Comparison of ENCODE assay signal across 11 mouse cellular contexts in the genomic region with DNA sequence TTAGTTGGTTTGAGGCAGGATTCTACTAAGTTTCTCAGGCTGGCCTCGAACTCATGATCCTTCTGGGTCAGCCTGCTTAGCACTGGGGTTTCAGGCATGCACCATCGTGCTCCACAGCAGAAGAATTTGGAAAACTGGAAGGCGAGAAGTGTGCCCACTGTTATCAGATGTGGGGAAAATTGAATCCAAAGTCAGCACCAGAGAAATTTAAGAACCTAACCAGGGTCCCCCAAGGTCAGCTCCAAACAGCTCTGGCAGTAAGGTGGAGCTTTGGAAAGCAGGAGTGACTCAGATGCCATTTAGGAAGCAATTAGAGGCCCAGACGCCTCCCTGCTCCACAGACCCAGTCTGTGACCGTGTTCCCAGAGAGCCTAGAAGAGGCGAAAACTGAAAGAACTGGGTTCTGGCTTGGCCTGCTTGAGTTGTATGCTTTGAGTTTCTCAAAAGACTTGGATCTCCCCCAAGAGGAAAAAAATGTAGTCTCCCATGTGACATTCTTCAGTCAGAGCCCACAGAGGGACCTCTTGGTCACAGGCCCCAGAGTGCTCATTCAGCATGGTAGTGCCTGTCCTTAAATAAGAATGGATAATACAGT. TPM values are rescaled to one million over a fixed set of nuclear protein-coding genes. Genes with fewer than 3 reads are reported as not detected.
DNase-seq lines count a peak whose midpoint lies in the region; ATAC-seq and TF ChIP-seq lines count a peak whose summit lies in the region.
"Had no signal": no experiment of that assay in that cellular context is flagged by ENCODE, and none has a peak within 500 bp of the region (broad histone marks: within the 10 kb centered on the region; RNA-seq: fewer than 3 reads in every experiment).

No protein-coding gene starts in this region.

- TF ChIP-seq CTCF in heart, adult 2 months (IDR thresholded peaks at IDR 0.05) = no peak
- TF ChIP-seq CTCF in bone marrow macrophage, adult 2 months (IDR thresholded peaks at IDR 0.05; ENCODE audit: low read depth, low read length) = 0 out of 2 replicates have a peak, but pooled peaks have one; percentile 15

- H3K27me3 ChIP-seq in heart, adult 2 months (ENCODE audit: control insufficient read depth, insufficient read depth, low read length) = no peaks in the 10 kb centered on the region
- H3K27me3 ChIP-seq in kidney, embryonic 16.5 days (ENCODE audit: insufficient read depth, low read length) = no peaks in the 10 kb centered on the region

- H3K79me2 ChIP-seq in heart, adult 2 months (replicated peaks; ENCODE audit: control insufficient read depth, insufficient read depth, low read length) = no peaks in the 10 kb centered on the region

- no peaks in the 10 kb centered on the region for H3K4me1 ChIP-seq in heart, adult 2 months (ENCODE audit: control insufficient read depth, insufficient read depth, low read length)
- H3K4me1 ChIP-seq in bone marrow macrophage, adult 2 months (ENCODE audit: control insufficient read depth, insufficient read depth, low read length) = peaks cover 46% of the 10 kb centered on the region
- peaks cover 28% of the 10 kb centered on the region for H3K4me1 ChIP-seq in kidney, embryonic 16.5 days (ENCODE audit: insufficient read depth, low read length)

- intact Hi-C loops in heart, adult 2 months (cut with DNase I) = no loop called here
- intact Hi-C loops in heart, postnatal 25 days (cut with DNase I) = no loop called here

- WGBS in heart, adult 2 months = 81% methylated on average over 6 of the region's 6 CpGs
- 62% methylated on average over 6 of the region's 6 CpGs for WGBS in kidney, embryonic 16.5 days

- H3K9ac ChIP-seq in heart, adult 2 months (ENCODE audit: low read depth, low read length) = no peak overlapping the region
- H3K9ac ChIP-seq in kidney, embryonic 16.5 days (replicated peaks; ENCODE audit: low read length) = no peak overlapping the region

- no peak overlapping the region for H3K4me2 ChIP-seq in kidney, embryonic 16.5 days (replicated peaks; ENCODE audit: low read depth, low read length)

- TF ChIP-seq EP300 in heart, adult 2 months (IDR thresholded peaks at IDR 0.05; ENCODE audit: insufficient read depth, low read depth, low read length) = no peak

- no peak for DNase-seq in heart, adult 2 months
- no peak for DNase-seq in heart, postnatal 25 days (ENCODE audit: low spot score)
- peak; percentile 19 to 45 for DNase-seq in lung, postnatal 4 days
- no peak for DNase-seq in urinary bladder, adult 18-20 months (ENCODE audit: low spot score in 2 of 2)
- no peak for DNase-seq in spleen, postnatal 4 days (ENCODE audit: low spot score in 2 of 2)
- no peak for DNase-seq in spleen, postnatal 14 days (ENCODE audit: low spot score in 2 of 2)
- DNase-seq: gastrocnemius, postnatal 10 days; left cerebral cortex, postnatal 4 days had no signal

- no peaks in the 10 kb centered on the region for H3K9me3 ChIP-seq in kidney, embryonic 16.5 days (ENCODE audit: low read length)

- TF ChIP-seq POLR2A in heart, adult 2 months (IDR thresholded peaks at IDR 0.05; ENCODE audit: insufficient read depth, low read depth, low read length) = no peak
- TF ChIP-seq POLR2A in bone marrow macrophage, adult 2 months (IDR thresholded peaks at IDR 0.05; ENCODE audit: borderline replicate concordance, low read depth, low read length) = no peak

- H3K4me3 ChIP-seq in heart, adult 2 months = no peak overlapping the region
- H3K4me3 ChIP-seq in bone marrow macrophage, adult 2 months (ENCODE audit: insufficient read depth, low read length) = no peak overlapping the region
- H3K4me3 ChIP-seq in kidney, embryonic 16.5 days (ENCODE audit: low read length) = no peak overlapping the region
- H3K4me3 ChIP-seq: layer of hippocampus, adult 2 months had no signal

- H3K27ac ChIP-seq in heart, adult 2 months = peak overlapping the region; percentile 24; the same call in 1 of the 2 replicates
- peak overlapping the region; percentile 31 for H3K27ac ChIP-seq in bone marrow macrophage, adult 2 months (ENCODE audit: insufficient read depth, low read depth, low read length)
- peak overlapping the region; percentile 71 for H3K27ac ChIP-seq in kidney, embryonic 16.5 days (ENCODE audit: low read length)
- H3K27ac ChIP-seq: layer of hippocampus, adult 2 months had no signal

- no peaks in the 10 kb centered on the region for H3K36me3 ChIP-seq in heart, adult 2 months (ENCODE audit: control insufficient read depth, insufficient read depth, low read length)
- no peaks in the 10 kb centered on the region for H3K36me3 ChIP-seq in kidney, embryonic 16.5 days (ENCODE audit: insufficient read depth, low read length)

- no peak for ATAC-seq in kidney, embryonic 16.5 days (ENCODE audit: low FRiP score, low TSS enrichment)

RNA-seq across cellular contexts. Expression of a gene that starts 59.8 kb away (rescaled TPM):
- total RNA-seq in heart, adult 2 months (2021) = 10 to 100 TPM; 19.5 to 23.5 TPM
- polyA plus RNA-seq in heart, adult 2 months (2012; rRNA removed) = 12.5 and 18.2 TPM in 2 replicates
- 10 to 100 TPM; 21.4 to 22.4 TPM for total RNA-seq in heart, postnatal 25 days (2021)
- polyA plus RNA-seq in bone marrow macrophage, adult 2 months (2012; ENCODE audit: insufficient read depth, insufficient read length, missing spikeins) = 31.1 and 33.5 TPM in 2 replicates
- 93.2 and 94.5 TPM in 2 replicates for polyA plus RNA-seq in kidney, embryonic 16.5 days (2015; fragmentation: Nextera tagmentation; extraction: Ambion mirVana)

Comparison
In these comparisons a context has a peak if more than half of its experiments do, and no peak if none do; other contexts are left out.
1. DNase-seq: peak in lung, postnatal 4 days (2 of 2); none in heart, adult 2 months (0 of 2), heart, postnatal 25 days (single experiment), urinary bladder, adult 18-20 months (0 of 2), spleen, postnatal 4 days (0 of 2) and spleen, postnatal 14 days (0 of 2).
2. Peak in every context shown above with its lines, with median percentiles within 50 percentile points of each other: H3K27ac ChIP-seq.